Mouse (Mus musculus): ENCODE measurements around the gene Camta2.

- TF ChIP-seq POLR2A (IDR thresholded peaks at IDR 0.05; ENCODE audit: insufficient read length, low read depth) (no peak), CEBPB (IDR thresholded peaks at IDR 0.05; ENCODE audit: insufficient read depth, poor library complexity, severe bottlenecking) (no peak), MAX (IDR thresholded peaks at IDR 0.05; ENCODE audit: low read depth) (no peak), USF1 (IDR thresholded peaks at IDR 0.05; ENCODE audit: low read depth) (no peak), POLR2AphosphoS2 (IDR thresholded peaks at IDR 0.05; ENCODE audit: insufficient read length, low read depth) (peak; percentile 75)
Observed at GRCm38 (mm10) chr11:70649185-70649734, 38.6 kb downstream of the Camta2 start.

Measured in myocyte (in vitro differentiated cells).